Mouse (Mus musculus) myocyte (in vitro differentiated cells): ENCODE measurements around the gene Fam170b. TPM values are rescaled to one million over a fixed set of nuclear protein-coding genes. Genes with fewer than 3 reads are reported as not detected.

Source experiments
- H3K27me3 ChIP-seq: one replicate; pipeline ENCODE4 v1.6.1; 2011; ENCODE audit not compliant: control insufficient read depth, insufficient read depth, insufficient read length
- H3K36me3 ChIP-seq: one replicate; pipeline ENCODE4 v1.6.1; 2011; ENCODE audit not compliant: control insufficient read depth, insufficient read depth
- H3K4me2 ChIP-seq: one replicate; pipeline ENCODE4 v1.6.1; 2011; ENCODE audit warnings: low read depth, control low read depth
- H3K4me3 ChIP-seq: one replicate; pipeline ENCODE4 v1.5.1; 2011; ENCODE audit warnings: mild to moderate bottlenecking, control low read depth, moderate library complexity
- H3K79me2 ChIP-seq: one replicate; pipeline ENCODE4 v1.6.1; 2011; ENCODE audit not compliant: control insufficient read depth, insufficient read depth
- H3ac ChIP-seq: one replicate; pipeline ENCODE4 v1.6.1; 2011; ENCODE audit not compliant: control insufficient read depth, insufficient read length
- CEBPB ChIP-seq: IDR thresholded peaks from 2 replicates; pipeline ENCODE4 v1.6.1; 2011; ENCODE audit warnings: mild to moderate bottlenecking, moderate library complexity; ENCODE audit not compliant: poor library complexity, insufficient read depth, severe bottlenecking
- E2F4 ChIP-seq: IDR thresholded peaks from one replicate; pipeline ENCODE4 v1.6.1; 2011; ENCODE audit warnings: mild to moderate bottlenecking, control low read depth, moderate library complexity; ENCODE audit not compliant: insufficient read depth
- MAX ChIP-seq: IDR thresholded peaks from one replicate; pipeline ENCODE4 v1.6.1; 2011; ENCODE audit warnings: low read depth, mild to moderate bottlenecking, control low read depth
- MYOD1 ChIP-seq, 3 experiments: IDR thresholded peaks; one replicate each; pipeline ENCODE4 v1.6.1; 2011; ENCODE audit warnings: control low read depth in 2 of 3, low read depth in 2 of 3, mild to moderate bottlenecking in 2 of 3, moderate library complexity in 1 of 3; ENCODE audit not compliant: insufficient read length in 2 of 3, control insufficient read depth in 1 of 3
- MYOG ChIP-seq, 3 experiments: IDR thresholded peaks; one replicate each; pipeline ENCODE4 v1.6.1; 2011; ENCODE audit warnings: control low read depth in 2 of 3, low read depth in 2 of 3, mild to moderate bottlenecking in 2 of 3; ENCODE audit not compliant: insufficient read length in 2 of 3, control insufficient read depth in 1 of 3, insufficient read depth in 1 of 3
- POLR2A ChIP-seq: IDR thresholded peaks from one replicate; pipeline ENCODE4 v1.6.1; 2011; ENCODE audit warnings: low read depth, mild to moderate bottlenecking, control low read depth, moderate library complexity; ENCODE audit not compliant: insufficient read length
- POLR2AphosphoS2 ChIP-seq: IDR thresholded peaks from one replicate; pipeline ENCODE4 v1.6.1; 2011; ENCODE audit warnings: low read depth, control low read depth; ENCODE audit not compliant: insufficient read length
- REST ChIP-seq: IDR thresholded peaks from one replicate; pipeline ENCODE4 v1.6.1; 2011; ENCODE audit warnings: mild to moderate bottlenecking, control low read depth, moderate library complexity; ENCODE audit not compliant: insufficient read depth, insufficient read length
- SRF ChIP-seq: IDR thresholded peaks from one replicate; pipeline ENCODE4 v1.6.1; 2011; ENCODE audit warnings: low read depth; ENCODE audit not compliant: control insufficient read depth, insufficient read length
- TCF12 ChIP-seq: IDR thresholded peaks from one replicate; pipeline ENCODE4 v1.6.1; 2011; ENCODE audit warnings: mild to moderate bottlenecking, control low read depth; ENCODE audit not compliant: poor library complexity, insufficient read depth, severe bottlenecking
- TCF3 ChIP-seq: IDR thresholded peaks from one replicate; pipeline ENCODE4 v1.6.1; 2011; ENCODE audit warnings: low read depth, control low read depth; ENCODE audit not compliant: insufficient read length
- USF1 ChIP-seq: IDR thresholded peaks from one replicate; pipeline ENCODE4 v1.6.1; 2011; ENCODE audit warnings: low read depth, mild to moderate bottlenecking, control low read depth, moderate library complexity
- polyA plus RNA-seq: library from polyadenylated mRNA; unstranded; fragments of >200 nt; fragmentation: generic; extraction: Trizol; gene quantifications from one replicate; pipeline ENCODE4 v1.2.1, GENCODE M21; 2012; ENCODE audit warnings: missing spikeins

Fam170b gene
- polyA plus RNA-seq, 1 experiment, result not detected

GRCm38 (mm10) chr14:32810111-32810510 is 23.7 kb upstream of the Fam170b start:
- Histone ChIP-seq H3K4me3 (no peak overlapping the region), H3K4me2 (no peak overlapping the region), H3K27me3 (peaks cover 4% of the 10 kb centered on the region), H3K36me3 (no peaks in the 10 kb centered on the region), H3K79me2 (no peaks in the 10 kb centered on the region), H3ac (no peak overlapping the region)
- TF ChIP-seq E2F4 (no peak), TCF3 (no peak), USF1 (no peak), MAX (no peak), MYOD1 (IDR thresholded peaks at IDR 0.05; ENCODE audit: control insufficient read depth in 1 of 3, insufficient read length in 2 of 3, low read depth in 2 of 3) (no peak), TCF12 (no peak), POLR2AphosphoS2 (no peak), CEBPB (no peak), MYOG (IDR thresholded peaks at IDR 0.05; ENCODE audit: control insufficient read depth in 1 of 3, insufficient read depth in 1 of 3, insufficient read length in 2 of 3, low read depth in 2 of 3) (no peak), REST (no peak), POLR2A (no peak), SRF (no peak)

- no peak overlapping the region for H3K4me3 ChIP-seq
- no peaks in the 10 kb centered on the region for H3K36me3 ChIP-seq
- TF ChIP-seq MYOD1 (IDR thresholded peaks at IDR 0.05; ENCODE audit: control insufficient read depth in 1 of 3, insufficient read length in 2 of 3, low read depth in 2 of 3) (no peak), POLR2AphosphoS2 (no peak), POLR2A (no peak), E2F4 (no peak), USF1 (no peak), TCF12 (no peak), SRF (no peak), MAX (no peak), TCF3 (no peak)
- H3ac ChIP-seq, result no peak overlapping the region
- H3K27me3 ChIP-seq, result peaks cover 9% of the 10 kb centered on the region
- H3K4me2 ChIP-seq, result no peak overlapping the region
- no peaks in the 10 kb centered on the region for H3K79me2 ChIP-seq
Observed at GRCm38 (mm10) chr14:32812429-32812828, 21.3 kb upstream of the Fam170b start.

- H3K36me3 ChIP-seq, result no peaks in the 10 kb centered on the region
- H3ac ChIP-seq, result no peak overlapping the region
- no peak overlapping the region for H3K4me2 ChIP-seq
- H3K27me3 ChIP-seq, result peaks cover 27% of the 10 kb centered on the region
- no peak overlapping the region for H3K4me3 ChIP-seq
- no peaks in the 10 kb centered on the region for H3K79me2 ChIP-seq
- TF ChIP-seq SRF, result no peak
- no peak for TF ChIP-seq USF1
- TF ChIP-seq MYOD1 (IDR thresholded peaks at IDR 0.05; ENCODE audit: control insufficient read depth in 1 of 3, insufficient read length in 2 of 3, low read depth in 2 of 3), result no peak
- no peak for TF ChIP-seq POLR2AphosphoS2
- no peak for TF ChIP-seq E2F4
- TF ChIP-seq POLR2A, result no peak
- TF ChIP-seq CEBPB, result no peak
- no peak for TF ChIP-seq TCF3
- TF ChIP-seq MAX, result no peak
- TF ChIP-seq REST, result no peak
- TF ChIP-seq TCF12, result no peak
- no peak for TF ChIP-seq MYOG (IDR thresholded peaks at IDR 0.05; ENCODE audit: control insufficient read depth in 1 of 3, insufficient read depth in 1 of 3, insufficient read length in 2 of 3, low read depth in 2 of 3)
Observed at GRCm38 (mm10) chr14:32814961-32815360, 18.8 kb upstream of the Fam170b start.

GRCm38 (mm10) chr14:32816533-32816932 is 17.2 kb upstream of the Fam170b start:
- H3K27me3 ChIP-seq, result peaks cover 27% of the 10 kb centered on the region
- H3K4me3 ChIP-seq, result no peak overlapping the region
- H3K4me2 ChIP-seq, result no peak overlapping the region
- H3K79me2 ChIP-seq, result no peaks in the 10 kb centered on the region
- no peak overlapping the region for H3ac ChIP-seq
- H3K36me3 ChIP-seq, result no peaks in the 10 kb centered on the region
- TF ChIP-seq E2F4, result no peak
- TF ChIP-seq POLR2AphosphoS2, result no peak
- TF ChIP-seq USF1, result no peak
- no peak for TF ChIP-seq MYOD1 (IDR thresholded peaks at IDR 0.05; ENCODE audit: control insufficient read depth in 1 of 3, insufficient read length in 2 of 3, low read depth in 2 of 3)
- no peak for TF ChIP-seq CEBPB
- TF ChIP-seq TCF12, result no peak
- no peak for TF ChIP-seq TCF3
- TF ChIP-seq REST, result no peak
- no peak for TF ChIP-seq MYOG (IDR thresholded peaks at IDR 0.05; ENCODE audit: control insufficient read depth in 1 of 3, insufficient read depth in 1 of 3, insufficient read length in 2 of 3, low read depth in 2 of 3)
- no peak for TF ChIP-seq MAX

- no peak overlapping the region for H3ac ChIP-seq
- no peaks in the 10 kb centered on the region for H3K79me2 ChIP-seq
- TF ChIP-seq POLR2AphosphoS2 (no peak), SRF (no peak), USF1 (no peak), CEBPB (no peak), E2F4 (no peak), REST (no peak), MAX (no peak), MYOD1 (IDR thresholded peaks at IDR 0.05; ENCODE audit: control insufficient read depth in 1 of 3, insufficient read length in 2 of 3, low read depth in 2 of 3) (no peak), MYOG (IDR thresholded peaks at IDR 0.05; ENCODE audit: control insufficient read depth in 1 of 3, insufficient read depth in 1 of 3, insufficient read length in 2 of 3, low read depth in 2 of 3) (no peak), POLR2A (no peak)
- H3K4me3 ChIP-seq, result no peak overlapping the region
- no peaks in the 10 kb centered on the region for H3K36me3 ChIP-seq
- no peak overlapping the region for H3K4me2 ChIP-seq
- H3K27me3 ChIP-seq, result peaks cover 27% of the 10 kb centered on the region
Observed at GRCm38 (mm10) chr14:32817258-32817657, 16.5 kb upstream of the Fam170b start.
